Mouse (Mus musculus): ENCODE measurements around the gene Stag1. TPM values are rescaled to one million over a fixed set of nuclear protein-coding genes. Genes with fewer than 3 reads are reported as not detected.

Stag1 gene
- polyA plus RNA-seq, 1 experiment from 2014 or later: 35.7 TPM

DNA sequence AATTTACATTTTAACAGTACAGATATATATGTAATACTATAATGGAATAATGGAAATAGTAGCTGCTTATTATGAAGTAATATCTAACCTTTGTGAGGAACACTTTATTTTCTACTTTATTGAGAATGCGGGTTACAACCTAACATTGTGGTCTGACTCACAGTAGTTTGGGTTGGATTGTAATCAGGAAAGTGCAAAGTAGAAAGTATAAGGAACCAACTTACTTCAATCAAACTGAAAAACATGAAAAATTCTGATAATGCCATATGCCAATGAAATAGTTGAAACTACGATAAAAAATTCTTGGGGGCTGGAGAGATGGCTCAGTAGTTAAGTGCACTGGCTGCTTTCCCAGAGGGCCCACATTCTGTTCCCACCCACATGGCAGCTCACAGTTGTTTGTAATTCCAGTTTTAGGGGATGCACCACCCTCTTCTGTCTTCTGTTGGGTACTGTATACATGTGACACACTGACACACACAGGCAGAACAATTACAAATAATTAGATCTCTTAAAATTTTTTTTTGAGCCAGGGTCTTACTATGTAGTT, 50.3 kb downstream of the Stag1 start:
- H3K9ac ChIP-seq (ENCODE audit: low read length): no peak overlapping the region
- no peaks in the 10 kb centered on the region; the same call in 1 of the 2 replicates for H3K9me3 ChIP-seq (replicated peaks; ENCODE audit: control insufficient read depth, low read length)
- 0 out of 2 replicates have a peak, but pooled peaks cover 8% of the 10 kb centered on the region for H3K4me1 ChIP-seq (ENCODE audit: control insufficient read depth, insufficient read depth, low read length)
- H3K4me2 ChIP-seq (ENCODE audit: low read depth, low read length): no peak overlapping the region
- no peak overlapping the region for H3K4me3 ChIP-seq (replicated peaks; ENCODE audit: low read length)
- ATAC-seq (ENCODE audit: insufficient read depth, low FRiP score): no peak
- no peak overlapping the region for H3K27ac ChIP-seq (ENCODE audit: low read length)
- whole genome bisulfite sequencing: 87% methylated on average over 2 of the region's 2 CpGs
- no peaks in the 10 kb centered on the region for H3K27me3 ChIP-seq (ENCODE audit: control insufficient read depth, insufficient read depth, low read length)
- H3K36me3 ChIP-seq (ENCODE audit: control insufficient read depth, insufficient read depth, low read length): no peaks in the 10 kb centered on the region; the same call in 1 of the 2 replicates

DNA sequence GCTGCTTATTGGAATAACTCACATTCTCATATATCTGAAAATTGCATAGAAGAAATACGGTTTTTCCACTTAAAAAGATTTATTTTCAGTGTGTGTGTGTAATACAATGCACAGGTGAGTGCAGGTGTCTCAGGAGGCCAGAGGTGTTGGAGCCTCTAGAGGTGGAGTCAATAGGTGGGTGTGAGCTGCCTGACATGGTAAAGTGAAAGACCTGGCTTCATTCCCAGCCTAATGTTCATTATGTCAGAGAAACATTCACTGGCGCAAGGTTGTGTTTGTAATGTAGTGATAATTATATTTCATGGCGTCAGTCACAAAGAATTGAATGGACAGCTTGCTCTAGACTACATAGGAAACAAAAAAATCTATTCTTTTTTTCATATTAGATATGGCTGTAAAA, 56.5 kb downstream of the Stag1 start:
- Histone ChIP-seq H3K27ac (ENCODE audit: low read length) (no peak overlapping the region), H3K9ac (ENCODE audit: low read length) (no peak overlapping the region), H3K36me3 (ENCODE audit: control insufficient read depth, insufficient read depth, low read length) (no peaks in the 10 kb centered on the region), H3K4me1 (ENCODE audit: control insufficient read depth, insufficient read depth, low read length) (no peaks in the 10 kb centered on the region), H3K9me3 (replicated peaks; ENCODE audit: control insufficient read depth, low read length) (no peaks in the 10 kb centered on the region), H3K4me3 (replicated peaks; ENCODE audit: low read length) (no peak overlapping the region), H3K27me3 (ENCODE audit: control insufficient read depth, insufficient read depth, low read length) (no peaks in the 10 kb centered on the region), H3K4me2 (ENCODE audit: low read depth, low read length) (no peak overlapping the region)
- ATAC-seq (ENCODE audit: insufficient read depth, low FRiP score): peak; percentile 72; the same call in 1 of the 2 replicates
- 59% methylated on average over 3 of the region's 3 CpGs for WGBS

DNA sequence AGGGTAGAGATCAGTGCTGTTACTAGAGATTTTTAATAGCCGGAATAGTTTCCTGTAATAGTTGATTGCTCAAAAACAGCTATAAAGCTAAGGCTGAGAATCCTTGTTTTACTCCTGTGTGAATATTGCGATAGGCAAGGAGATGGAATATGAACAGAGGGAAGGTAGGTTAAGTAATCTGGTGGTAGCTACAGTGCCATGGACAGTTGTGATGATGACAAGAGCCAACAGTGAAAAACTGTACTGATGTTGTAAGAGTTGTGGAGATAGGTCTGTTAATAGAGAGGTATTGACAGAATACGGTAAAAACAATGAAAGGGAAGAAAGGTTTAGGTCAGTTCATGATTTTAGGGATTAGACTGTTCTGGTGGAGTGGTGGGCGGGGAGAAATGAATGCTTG, 58.5 kb downstream of the Stag1 start:
- 93% methylated on average over 4 of the region's 4 CpGs for WGBS
- no peaks in the 10 kb centered on the region for H3K36me3 ChIP-seq (ENCODE audit: control insufficient read depth, insufficient read depth, low read length)

DNA sequence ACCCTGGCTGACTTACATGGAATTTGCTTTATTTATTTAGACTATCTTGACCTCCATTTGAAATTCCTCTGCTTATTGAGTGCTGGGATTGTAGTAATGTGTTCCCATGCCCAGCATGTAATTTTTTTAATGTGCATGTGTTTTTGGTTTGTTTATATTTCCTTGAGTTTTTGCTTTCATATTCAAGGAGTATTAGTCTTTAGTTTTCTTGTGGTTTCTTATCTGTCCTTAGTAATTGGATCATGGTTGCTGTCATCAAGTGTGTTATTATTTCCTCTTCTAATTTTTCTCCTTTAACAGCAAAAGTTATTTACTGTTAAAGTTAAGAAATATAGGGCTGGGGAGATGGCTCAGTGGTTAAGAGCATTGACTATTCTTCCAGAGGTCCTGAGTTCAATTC, 63.0 kb downstream of the Stag1 start:
- Histone ChIP-seq H3K27ac (ENCODE audit: low read length) (no peak overlapping the region), H3K9me3 (replicated peaks; ENCODE audit: control insufficient read depth, low read length) (no peaks in the 10 kb centered on the region), H3K36me3 (ENCODE audit: control insufficient read depth, insufficient read depth, low read length) (0 out of 2 replicates have a peak, but pooled peaks cover 4% of the 10 kb centered on the region), H3K27me3 (ENCODE audit: control insufficient read depth, insufficient read depth, low read length) (no peaks in the 10 kb centered on the region), H3K4me2 (ENCODE audit: low read depth, low read length) (no peak overlapping the region), H3K9ac (ENCODE audit: low read length) (no peak overlapping the region), H3K4me3 (replicated peaks; ENCODE audit: low read length) (no peak overlapping the region), H3K4me1 (ENCODE audit: control insufficient read depth, insufficient read depth, low read length) (no peaks in the 10 kb centered on the region)
- ATAC-seq (ENCODE audit: insufficient read depth, low FRiP score): no peak

More for the DNA sequence above, 58.5 kb downstream of the Stag1 start:
- H3K27me3 ChIP-seq (ENCODE audit: control insufficient read depth, insufficient read depth, low read length): no peaks in the 10 kb centered on the region
- H3K27ac ChIP-seq (ENCODE audit: low read length): no peak overlapping the region
- H3K4me1 ChIP-seq (ENCODE audit: control insufficient read depth, insufficient read depth, low read length): no peaks in the 10 kb centered on the region
- no peak overlapping the region for H3K4me2 ChIP-seq (ENCODE audit: low read depth, low read length)
- H3K4me3 ChIP-seq (replicated peaks; ENCODE audit: low read length): no peak overlapping the region
- ATAC-seq (ENCODE audit: insufficient read depth, low FRiP score): no peak
- no peak overlapping the region for H3K9ac ChIP-seq (ENCODE audit: low read length)
- no peaks in the 10 kb centered on the region for H3K9me3 ChIP-seq (replicated peaks; ENCODE audit: control insufficient read depth, low read length)

DNA sequence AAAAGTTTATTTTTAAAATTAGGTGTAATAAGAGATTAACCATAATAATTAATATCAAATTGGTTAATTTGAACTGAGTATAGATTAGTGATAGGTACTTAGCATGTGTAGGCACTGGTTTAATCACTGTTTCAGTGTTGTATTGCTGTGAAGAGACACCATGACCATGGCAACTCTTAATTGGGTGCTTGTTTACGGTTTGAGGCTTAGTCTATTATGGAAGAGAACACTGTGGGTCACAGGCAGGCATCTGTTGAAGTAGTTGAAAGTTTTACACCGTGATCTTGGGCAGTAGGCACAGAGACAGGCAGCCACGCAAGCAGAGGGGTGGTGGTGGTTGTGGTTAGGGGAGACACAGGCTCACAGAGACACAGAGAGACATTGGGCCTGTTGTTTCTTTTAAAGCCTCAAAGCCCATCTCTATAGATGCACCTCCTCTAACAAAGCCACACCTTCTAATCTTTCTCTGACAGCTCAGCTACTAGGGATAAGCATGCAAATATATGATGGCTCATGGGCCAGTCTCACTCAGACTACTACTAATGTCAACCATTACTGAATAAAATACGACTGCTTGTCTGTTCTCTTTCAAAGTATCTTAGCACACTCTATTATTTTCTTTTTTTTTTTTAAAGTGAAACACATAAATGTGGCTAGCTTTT, 66.0 kb downstream of the Stag1 start:
- H3K36me3 ChIP-seq (ENCODE audit: control insufficient read depth, insufficient read depth, low read length): 0 out of 2 replicates have a peak, but pooled peaks cover 4% of the 10 kb centered on the region
- no peak overlapping the region for H3K27ac ChIP-seq (ENCODE audit: low read length)
- ATAC-seq (ENCODE audit: insufficient read depth, low FRiP score): no peak
- no peaks in the 10 kb centered on the region for H3K4me1 ChIP-seq (ENCODE audit: control insufficient read depth, insufficient read depth, low read length)
- H3K4me3 ChIP-seq (replicated peaks; ENCODE audit: low read length): no peak overlapping the region
- H3K27me3 ChIP-seq (ENCODE audit: control insufficient read depth, insufficient read depth, low read length): no peaks in the 10 kb centered on the region
- H3K4me2 ChIP-seq (ENCODE audit: low read depth, low read length): no peak overlapping the region
- H3K9me3 ChIP-seq (replicated peaks; ENCODE audit: control insufficient read depth, low read length): no peaks in the 10 kb centered on the region
- WGBS: 77% methylated on average over 4 of the region's 4 CpGs
- no peak overlapping the region for H3K9ac ChIP-seq (ENCODE audit: low read length)

DNA sequence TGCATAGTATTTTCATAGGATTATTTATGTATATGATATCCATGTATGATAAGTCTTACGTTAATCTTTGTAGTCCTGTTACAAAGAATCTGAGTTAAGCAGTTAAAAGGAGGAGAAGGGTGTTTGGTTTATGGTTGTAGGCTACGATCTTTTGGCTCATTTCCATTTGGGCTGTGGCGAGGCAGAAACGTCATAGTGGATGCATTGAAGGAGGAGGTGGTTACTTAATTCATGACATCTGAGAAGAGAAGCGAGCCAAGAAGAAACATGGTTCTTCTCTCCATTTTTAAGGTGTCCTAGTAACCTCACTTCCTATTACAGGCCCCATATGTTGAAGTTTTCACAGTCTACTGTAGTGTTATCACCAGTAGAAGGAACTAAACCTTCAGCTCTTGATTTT, 72.6 kb downstream of the Stag1 start:
- H3K27me3 ChIP-seq (ENCODE audit: control insufficient read depth, insufficient read depth, low read length): no peaks in the 10 kb centered on the region
- H3K9me3 ChIP-seq (replicated peaks; ENCODE audit: control insufficient read depth, low read length): no peaks in the 10 kb centered on the region
- H3K36me3 ChIP-seq (ENCODE audit: control insufficient read depth, insufficient read depth, low read length): no peaks in the 10 kb centered on the region
- H3K4me2 ChIP-seq (ENCODE audit: low read depth, low read length): no peak overlapping the region
- H3K4me3 ChIP-seq (replicated peaks; ENCODE audit: low read length): no peak overlapping the region
- 64% methylated on average over 5 of the region's 5 CpGs for WGBS
- no peaks in the 10 kb centered on the region for H3K4me1 ChIP-seq (ENCODE audit: control insufficient read depth, insufficient read depth, low read length)
- no peak overlapping the region for H3K27ac ChIP-seq (ENCODE audit: low read length)
- no peak overlapping the region for H3K9ac ChIP-seq (ENCODE audit: low read length)
- ATAC-seq (ENCODE audit: insufficient read depth, low FRiP score): no peak

DNA sequence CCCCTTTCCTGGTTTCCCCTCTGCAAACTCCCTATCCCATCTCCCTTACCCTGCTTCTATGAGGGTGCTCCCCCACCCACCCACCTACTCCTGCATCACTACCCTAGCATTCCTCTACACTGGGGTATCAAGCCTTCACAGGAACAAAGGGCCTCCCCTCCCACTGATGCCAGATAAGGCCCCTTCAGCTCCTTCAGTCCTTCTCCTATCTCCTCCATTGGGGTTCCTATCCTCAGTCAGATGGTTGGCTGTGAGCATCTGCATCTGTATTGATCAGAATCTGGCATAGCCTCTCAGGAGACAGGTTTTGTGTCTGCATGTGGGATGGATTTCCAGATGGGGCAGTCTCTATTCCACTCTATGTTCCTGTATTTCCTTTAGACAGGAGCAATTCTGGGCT, 81.4 kb downstream of the Stag1 start:
- ATAC-seq (ENCODE audit: insufficient read depth, low FRiP score): no peak
- Histone ChIP-seq H3K36me3 (ENCODE audit: control insufficient read depth, insufficient read depth, low read length) (no peaks in the 10 kb centered on the region), H3K4me3 (replicated peaks; ENCODE audit: low read length) (no peak overlapping the region), H3K27me3 (ENCODE audit: control insufficient read depth, insufficient read depth, low read length) (no peaks in the 10 kb centered on the region), H3K9me3 (replicated peaks; ENCODE audit: control insufficient read depth, low read length) (no peaks in the 10 kb centered on the region), H3K4me1 (ENCODE audit: control insufficient read depth, insufficient read depth, low read length) (no peaks in the 10 kb centered on the region), H3K27ac (ENCODE audit: low read length) (no peak overlapping the region), H3K9ac (ENCODE audit: low read length) (no peak overlapping the region), H3K4me2 (ENCODE audit: low read depth, low read length) (no peak overlapping the region)

DNA sequence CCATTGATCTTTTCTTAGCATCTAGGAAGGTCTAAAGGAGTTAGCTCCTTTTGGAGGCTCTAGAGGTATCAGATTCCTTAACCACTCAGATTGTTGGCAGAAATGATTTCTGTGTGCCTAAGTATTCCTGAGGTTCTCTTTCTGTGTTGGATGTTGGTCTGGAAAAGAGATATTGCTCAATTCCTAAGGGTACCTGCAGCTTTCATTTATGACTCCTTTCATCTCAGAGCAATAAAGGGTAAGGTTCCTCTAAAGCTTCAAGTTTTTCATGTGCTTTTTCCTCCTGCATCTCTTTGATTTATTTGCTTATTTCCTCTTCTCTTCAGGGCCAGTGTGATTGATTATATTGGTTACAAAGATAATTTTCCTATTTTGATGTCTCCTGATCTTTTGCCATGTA, 84.7 kb downstream of the Stag1 start:
- Histone ChIP-seq H3K36me3 (ENCODE audit: control insufficient read depth, insufficient read depth, low read length) (no peaks in the 10 kb centered on the region), H3K9ac (ENCODE audit: low read length) (no peak overlapping the region)
- ATAC-seq (ENCODE audit: insufficient read depth, low FRiP score): no peak

DNA sequence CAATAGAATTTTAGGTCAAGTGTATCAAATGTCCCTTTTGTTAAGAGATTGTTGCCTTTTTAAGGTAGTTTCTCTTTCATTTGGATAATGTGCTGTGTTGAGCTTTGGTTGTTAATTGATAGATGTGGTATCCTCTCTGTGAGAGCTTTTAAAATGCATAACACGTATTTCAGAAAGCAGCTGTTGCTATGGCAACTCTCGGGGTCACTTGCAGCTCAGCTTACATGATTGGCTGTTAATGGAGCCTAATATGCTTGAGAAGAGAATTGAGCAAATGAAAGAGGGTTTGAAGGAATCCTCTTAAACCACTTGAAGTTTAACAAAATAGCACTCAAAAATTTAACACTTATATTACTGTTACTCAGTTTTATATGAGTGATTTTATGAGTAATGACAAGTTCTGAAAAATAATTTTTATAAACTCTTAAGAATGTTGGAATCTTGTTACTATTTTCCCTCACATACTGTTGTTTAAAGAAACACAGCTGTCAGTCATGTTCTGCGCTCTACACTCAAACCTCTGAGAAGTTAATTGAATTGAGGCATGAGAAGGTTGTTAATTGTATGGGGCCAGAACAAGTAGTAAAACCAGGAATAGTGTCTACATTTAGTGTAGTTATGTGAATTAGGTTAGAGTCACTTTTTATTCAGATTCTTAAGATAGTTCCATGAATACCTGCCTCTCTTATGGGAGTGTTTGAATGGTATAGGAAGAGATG, 88.3 kb downstream of the Stag1 start:
- Histone ChIP-seq H3K27ac (ENCODE audit: low read length) (no peak overlapping the region), H3K36me3 (ENCODE audit: control insufficient read depth, insufficient read depth, low read length) (no peaks in the 10 kb centered on the region), H3K4me3 (replicated peaks; ENCODE audit: low read length) (no peak overlapping the region), H3K27me3 (ENCODE audit: control insufficient read depth, insufficient read depth, low read length) (no peaks in the 10 kb centered on the region), H3K9me3 (replicated peaks; ENCODE audit: control insufficient read depth, low read length) (no peaks in the 10 kb centered on the region), H3K4me1 (ENCODE audit: control insufficient read depth, insufficient read depth, low read length) (no peaks in the 10 kb centered on the region), H3K9ac (ENCODE audit: low read length) (no peak overlapping the region), H3K4me2 (ENCODE audit: low read depth, low read length) (no peak overlapping the region)
- ATAC-seq (ENCODE audit: insufficient read depth, low FRiP score): no peak
- WGBS: 32% methylated on average over 3 of the region's 3 CpGs

More for the DNA sequence above, 84.7 kb downstream of the Stag1 start:
- H3K9me3 ChIP-seq (replicated peaks; ENCODE audit: control insufficient read depth, low read length): no peaks in the 10 kb centered on the region
- H3K4me1 ChIP-seq (ENCODE audit: control insufficient read depth, insufficient read depth, low read length): no peaks in the 10 kb centered on the region
- no peak overlapping the region for H3K4me2 ChIP-seq (ENCODE audit: low read depth, low read length)
- no peak overlapping the region for H3K4me3 ChIP-seq (replicated peaks; ENCODE audit: low read length)
- no peaks in the 10 kb centered on the region for H3K27me3 ChIP-seq (ENCODE audit: control insufficient read depth, insufficient read depth, low read length)
- H3K27ac ChIP-seq (ENCODE audit: low read length): no peak overlapping the region

Data from stomach, embryonic 16.5 days (tissue).